7 mouse cellular contexts compared by ENCODE assay signal in the genomic region with DNA sequence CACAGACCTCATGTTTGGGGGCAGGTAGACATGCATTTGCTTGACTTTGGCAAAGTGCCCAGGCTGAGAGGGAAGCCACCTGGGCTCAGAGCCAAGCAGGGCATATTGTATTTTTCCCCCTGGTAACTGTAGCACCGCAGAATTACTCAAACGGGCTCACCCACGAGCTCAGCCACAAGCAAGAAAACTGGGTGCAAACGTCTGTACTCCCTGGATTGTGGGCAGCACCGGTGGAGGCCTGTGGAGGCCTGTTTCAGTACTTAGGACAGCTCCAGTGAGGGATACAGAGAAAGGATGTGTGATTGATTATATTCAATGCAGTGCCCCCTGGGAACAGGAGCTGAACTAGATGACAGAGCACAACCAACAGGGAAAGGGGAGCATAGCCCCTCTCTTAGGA.
DNase-seq lines count a peak whose midpoint lies in the region; ATAC-seq and TF ChIP-seq lines count a peak whose summit lies in the region.

No protein-coding gene starts in this region.

- no peak overlapping the region for H3K27ac ChIP-seq in lung, embryonic 14.5 days (ENCODE audit: low read depth)

- H3K9ac ChIP-seq in lung, embryonic 14.5 days, result no peak overlapping the region

- H3K9me3 ChIP-seq in lung, embryonic 14.5 days (ENCODE audit: low read depth, low read length), result no peaks in the 10 kb centered on the region

- H3K4me3 ChIP-seq in lung, embryonic 14.5 days (ENCODE audit: low read depth, low read length), result no peak overlapping the region

- H3K4me2 ChIP-seq in lung, embryonic 14.5 days, result no peak overlapping the region

- no peak for TF ChIP-seq CTCF in lung, embryonic 14.5 days (IDR thresholded peaks at IDR 0.05; ENCODE audit: low read depth)

- peak; percentile 50 for DNase-seq in lung, embryonic 14.5 days
- no peak for DNase-seq in lung, postnatal 4 days
- peak; percentile 48 for DNase-seq in embryo, embryonic 9.5 days (ENCODE audit: extremely low spot score)
- peak; percentile 30 for DNase-seq in kidney, adult 9 months
- DNase-seq in left cerebral cortex, postnatal 36 days (ENCODE audit: low spot score in 2 of 2), result peak; percentile 19 to 36
- DNase-seq in telencephalon, adult 2 months (ENCODE audit: low read depth, low spot score), result peak; percentile 22
- DNase-seq in B cell, adult 2 months, result no peak

- intact Hi-C loops in left cerebral cortex, postnatal 36 days (cut with DNase I), result loop anchor here (5.0 kb wide), 1 partner anchor 135 kb away; a partner anchor contains a TSS

- ATAC-seq in lung, embryonic 14.5 days (ENCODE audit: insufficient read depth), result no peak

- H3K36me3 ChIP-seq in lung, embryonic 14.5 days (ENCODE audit: insufficient read depth), result no peaks in the 10 kb centered on the region

- H3K27me3 ChIP-seq in lung, embryonic 14.5 days (ENCODE audit: insufficient read depth, low read length), result no peaks in the 10 kb centered on the region

- 10% methylated on average over 5 of the region's 5 CpGs for WGBS in lung, embryonic 14.5 days

- H3K4me1 ChIP-seq in lung, embryonic 14.5 days (ENCODE audit: insufficient read depth), result no peaks in the 10 kb centered on the region

Comparison
In these comparisons a context has a peak if more than half of its experiments do, and no peak if none do; other contexts are left out.
1. DNase-seq: peak in lung, embryonic 14.5 days (single experiment), embryo, embryonic 9.5 days (single experiment), kidney, adult 9 months (single experiment), left cerebral cortex, postnatal 36 days (2 of 2) and telencephalon, adult 2 months (single experiment); none in lung, postnatal 4 days (0 of 2) and B cell, adult 2 months (0 of 2).